Mouse (Mus musculus): Measurements from ENCODE around the gene Pla2g12a.

Gene Pla2g12a

DNA sequence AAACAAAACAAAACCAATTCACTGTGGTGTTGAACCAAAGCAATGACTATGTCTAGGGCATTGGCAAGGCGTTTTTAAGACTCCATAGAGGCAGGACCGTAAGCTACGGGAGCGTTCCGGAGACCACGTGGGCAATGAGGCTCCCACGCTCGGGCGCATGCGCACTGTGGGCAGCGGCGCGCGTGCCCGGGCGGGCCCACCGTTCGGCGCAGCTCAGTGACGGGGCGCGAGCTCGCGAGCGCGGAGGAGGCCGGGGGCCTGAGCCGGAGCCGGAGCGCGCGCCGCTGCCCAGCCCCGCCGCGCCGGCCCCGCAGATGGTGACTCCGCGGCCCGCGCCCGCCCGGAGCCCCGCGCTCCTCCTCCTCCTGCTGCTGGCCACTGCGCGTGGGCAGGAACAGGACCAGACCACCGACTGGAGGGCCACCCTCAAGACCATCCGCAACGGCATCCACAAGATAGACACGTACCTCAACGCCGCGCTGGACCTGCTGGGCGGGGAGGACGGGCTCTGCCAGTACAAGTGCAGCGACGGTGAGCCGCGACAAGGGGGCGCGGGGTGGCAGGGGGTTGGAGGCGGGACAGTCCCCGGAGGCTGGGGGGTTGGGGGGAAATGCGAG lies at the start of gene Pla2g12a:
Gene Pla2g12a (plus strand): TSS at position 202 of the 617 bp plus-strand sequence.
- DNase-seq = peak; percentile 88

DNA sequence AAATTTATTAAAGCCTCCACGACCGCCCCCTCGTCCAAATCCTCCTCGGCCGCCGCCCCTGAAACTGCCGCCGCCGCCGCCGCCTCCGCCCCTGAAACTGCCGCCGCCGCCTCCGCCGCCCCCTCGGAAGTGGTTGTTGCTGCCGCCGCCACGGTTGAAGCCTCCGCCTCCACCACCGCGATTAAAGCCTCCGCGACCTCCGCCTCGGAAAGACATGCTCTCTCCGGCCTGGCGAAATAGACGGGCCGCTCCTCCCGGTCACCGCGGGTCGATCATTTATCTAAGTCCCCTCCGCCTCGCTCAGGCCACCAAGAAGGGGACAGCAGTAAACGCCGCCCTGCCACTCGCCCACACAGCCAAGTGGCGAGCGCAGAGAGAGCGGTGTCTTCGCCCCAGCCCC lies 47.8 kb upstream of the Pla2g12a start:
- no peak for DNase-seq

DNA sequence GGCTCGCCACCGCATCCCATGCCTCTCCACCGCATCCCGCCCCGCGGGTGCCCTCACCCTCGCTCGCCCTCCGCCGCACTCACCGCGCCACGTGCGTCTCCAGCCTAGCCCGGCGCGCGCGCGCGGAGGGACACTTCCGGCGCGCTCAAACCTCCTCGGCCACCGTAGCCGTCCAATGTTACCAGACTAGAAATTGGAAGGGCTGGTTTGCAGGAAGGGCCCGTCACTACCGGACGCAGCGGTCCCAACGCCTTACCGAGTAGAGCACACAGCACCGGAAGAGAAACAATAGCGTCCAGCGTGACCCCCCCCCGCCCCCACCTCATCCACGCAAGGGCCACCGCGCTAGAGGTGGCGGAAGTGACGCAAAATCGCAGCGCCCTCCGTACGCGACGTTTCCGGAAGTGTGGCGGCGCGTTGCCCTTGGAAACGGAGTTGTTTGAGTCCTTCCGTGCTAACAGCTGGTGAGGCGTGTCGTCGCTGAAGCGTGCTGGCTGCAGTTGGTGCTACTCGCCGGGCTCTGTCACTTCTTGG lies 47.3 kb upstream of the Pla2g12a start, which contains the start of gene Gar1:
Gene Gar1 (minus strand): TSS at position 362 of the 534 bp plus-strand sequence.
- peak; percentile 97 for DNase-seq

DNA sequence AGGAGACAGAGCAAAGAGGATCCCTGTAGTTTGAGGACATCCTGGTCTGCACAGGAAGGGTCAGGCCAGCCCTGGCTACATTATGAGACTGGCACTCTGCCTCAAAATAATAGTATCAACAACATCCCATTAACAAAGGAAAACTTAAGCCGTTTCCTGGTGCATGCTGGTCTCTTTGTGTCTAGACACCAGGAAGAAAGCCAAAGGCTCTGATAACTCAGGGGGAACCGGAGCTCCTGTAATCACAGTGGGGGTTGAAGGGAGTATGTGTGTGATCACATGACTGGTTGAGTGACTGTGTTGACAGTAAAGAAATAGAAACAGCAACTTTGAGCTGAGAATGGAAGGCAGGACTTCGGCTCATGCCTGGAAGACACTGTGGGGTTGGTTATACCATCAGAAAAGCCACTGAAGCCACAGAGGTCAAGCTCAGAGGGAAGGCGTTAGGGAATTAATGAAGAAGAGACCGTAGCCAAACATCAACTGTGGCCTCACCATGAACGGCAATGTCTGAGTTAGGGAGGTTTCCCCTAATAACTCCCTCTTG lies 42.9 kb upstream of the Pla2g12a start, which contains the start of gene Cfi:
Gene Cfi (plus strand): TSS at position 497 of the 547 bp plus-strand sequence.
- no peak for DNase-seq

DNA sequence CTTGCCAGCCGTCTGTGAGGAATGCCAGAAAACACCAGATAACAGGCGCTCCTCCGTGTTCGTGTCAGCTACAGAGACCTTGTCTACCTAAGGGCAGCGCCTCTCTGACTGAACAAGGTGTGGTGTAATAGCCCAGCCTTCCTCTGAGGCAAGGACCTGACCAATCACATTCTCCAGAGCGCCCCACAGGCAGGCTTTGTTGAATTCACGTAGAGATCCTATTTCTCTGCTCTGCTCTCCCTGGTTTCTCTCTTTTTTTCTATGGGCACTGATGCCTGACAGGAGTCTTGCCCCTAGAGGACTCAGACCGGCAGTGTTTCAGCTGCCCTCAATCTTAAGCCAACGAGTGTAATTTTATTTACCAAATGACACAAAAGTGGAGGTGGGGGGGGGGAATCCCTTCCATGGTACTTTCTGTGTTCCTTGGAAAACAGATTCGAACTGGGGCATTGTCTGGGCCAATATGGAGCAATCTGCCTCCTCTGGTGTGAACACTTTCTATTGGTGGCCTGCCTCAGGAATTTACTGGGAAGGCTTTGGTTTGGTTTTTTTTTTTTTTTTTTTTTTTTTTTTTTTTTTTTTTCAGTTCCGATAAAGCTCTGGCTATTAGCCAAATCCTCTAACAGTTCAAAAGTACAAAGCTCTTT lies 42.2 kb upstream of the Pla2g12a start:
- peak; percentile 41 for DNase-seq

DNA sequence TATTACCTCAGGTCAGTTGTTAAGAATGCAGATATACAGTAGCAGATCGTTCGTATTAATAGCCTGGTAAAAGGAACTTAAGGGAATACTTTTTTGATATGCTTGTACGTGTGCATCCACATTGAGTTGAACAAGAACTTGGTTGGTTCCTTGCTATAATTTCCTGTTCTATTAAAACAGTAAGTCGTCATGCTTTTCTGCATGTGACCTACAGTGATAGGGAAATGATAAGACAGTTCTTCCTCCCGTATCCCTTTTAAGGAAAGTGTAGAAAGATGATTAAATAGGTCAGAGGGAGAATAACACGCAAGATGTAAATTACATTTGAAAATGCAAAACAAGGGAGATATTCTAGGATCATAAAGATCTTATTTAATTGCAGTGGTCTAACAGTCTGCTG lies 41.4 kb upstream of the Pla2g12a start:
- DNase-seq = no peak

DNA sequence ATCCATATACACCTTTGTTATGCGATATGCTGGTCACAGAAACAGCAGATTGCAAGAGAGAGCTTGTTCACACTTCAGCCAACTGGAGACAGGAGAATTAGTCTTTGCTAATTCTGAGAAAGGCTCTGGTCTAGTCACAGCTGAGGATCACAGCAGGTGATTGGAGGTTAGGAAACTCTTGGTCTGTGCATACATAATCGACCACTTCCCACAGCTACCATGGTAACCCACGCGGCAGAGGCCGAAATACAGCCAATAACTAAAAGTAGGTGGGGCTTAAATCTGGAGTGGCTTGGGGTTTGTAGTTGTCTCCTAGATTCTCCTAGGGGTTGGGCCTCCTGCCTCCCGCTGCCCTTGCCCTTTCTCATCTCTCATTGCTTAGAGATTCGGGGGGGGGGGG lies 40.4 kb upstream of the Pla2g12a start:
- no peak for DNase-seq

DNA sequence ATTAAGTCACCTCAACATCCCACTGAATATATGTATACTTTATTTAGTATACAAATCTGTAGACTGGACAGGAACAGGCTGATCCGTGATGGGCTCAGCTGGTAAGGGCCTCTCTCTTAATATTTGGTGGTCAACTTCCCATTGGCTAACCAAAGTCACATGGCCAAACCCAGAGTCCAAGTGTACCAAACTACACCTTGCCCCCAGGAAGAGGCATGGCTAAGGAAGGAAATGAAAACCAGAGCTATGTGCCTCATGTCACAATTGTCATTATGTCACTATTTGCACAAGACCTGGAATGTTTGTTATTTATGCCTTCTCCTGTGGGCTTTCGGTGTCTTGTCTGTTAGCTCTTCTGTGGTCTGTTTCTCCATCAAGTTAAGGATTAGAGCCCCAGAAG lies 32.5 kb upstream of the Pla2g12a start:
- DNase-seq = no peak

DNA sequence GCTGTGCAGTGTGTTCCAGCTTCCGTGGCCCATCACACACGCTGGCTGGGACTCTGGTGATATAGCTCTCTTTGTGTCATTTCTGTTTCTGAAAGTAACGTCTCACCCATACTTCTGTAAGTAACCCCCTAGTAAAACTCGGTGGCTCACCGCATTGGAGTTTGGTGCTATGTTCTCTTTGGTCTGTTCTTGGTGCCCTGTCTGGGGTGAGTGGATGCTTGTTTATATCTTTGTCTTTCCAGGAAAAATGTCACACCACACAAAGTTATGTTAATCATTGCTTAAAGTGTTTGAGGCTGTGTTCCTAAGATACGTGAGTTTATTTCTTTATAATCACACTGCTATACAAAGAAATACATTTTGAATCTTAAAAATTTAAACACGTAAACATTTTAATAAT lies 31.6 kb upstream of the Pla2g12a start:
- no peak for DNase-seq

DNA sequence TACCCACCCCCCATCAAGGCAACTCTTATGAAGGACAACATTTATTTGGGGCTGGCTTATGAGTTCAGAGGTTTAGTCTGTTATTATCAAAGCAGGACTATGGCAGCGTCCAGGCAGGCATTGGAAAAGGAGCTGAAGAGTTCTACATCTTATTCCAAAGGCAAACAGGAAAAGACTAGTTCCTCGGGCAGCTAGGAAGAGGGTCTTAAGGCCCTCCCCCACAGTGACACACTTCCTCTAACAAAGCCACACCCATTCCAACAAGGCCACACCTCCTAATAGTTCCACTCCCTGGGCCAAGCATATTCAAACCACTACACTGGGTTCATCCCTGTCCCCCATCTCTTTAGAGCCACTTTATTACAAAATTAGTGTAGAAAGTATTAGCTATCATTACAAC lies 15.8 kb upstream of the Pla2g12a start:
- DNase-seq = no peak

DNA sequence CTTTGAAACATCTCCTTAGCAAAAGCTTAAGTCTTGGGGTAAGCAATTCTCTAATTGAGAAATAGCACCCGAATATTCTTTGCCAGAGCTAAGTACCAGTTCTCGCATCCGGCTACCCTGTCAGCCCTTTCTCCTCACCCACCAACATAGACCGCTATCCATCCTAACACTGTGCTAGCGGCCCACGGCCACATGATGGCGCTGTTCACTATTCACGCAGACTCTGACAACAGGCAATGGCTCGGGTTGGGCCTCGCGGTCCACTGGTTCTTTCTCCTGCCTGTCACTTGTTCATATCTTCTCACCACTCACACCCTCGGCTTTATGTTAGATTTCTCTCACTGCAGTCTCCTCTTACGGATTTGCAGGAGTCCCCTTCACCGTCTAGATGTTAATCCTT lies 14.7 kb upstream of the Pla2g12a start:
- peak; percentile 63 for DNase-seq

DNA sequence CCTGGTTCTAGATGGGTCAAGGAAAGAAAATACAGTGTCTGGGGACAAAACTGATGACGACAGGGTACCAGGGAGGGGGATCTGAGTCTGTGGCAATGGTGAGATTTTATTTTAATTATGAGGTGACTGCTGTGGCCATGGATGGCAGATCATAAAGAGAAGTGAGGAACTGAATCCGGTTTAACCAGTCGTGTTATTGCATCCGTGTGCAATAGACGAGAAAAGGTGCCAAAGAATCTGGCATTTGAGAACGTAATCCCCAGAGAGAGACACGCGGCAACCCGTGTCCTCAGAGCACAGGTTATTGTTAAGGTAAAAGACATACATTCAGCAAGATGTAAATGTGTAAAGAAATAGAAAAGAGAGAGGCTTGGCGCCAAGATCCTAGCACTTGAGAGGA lies 1.1 kb upstream of the Pla2g12a start:
- DNase-seq = no peak

DNA sequence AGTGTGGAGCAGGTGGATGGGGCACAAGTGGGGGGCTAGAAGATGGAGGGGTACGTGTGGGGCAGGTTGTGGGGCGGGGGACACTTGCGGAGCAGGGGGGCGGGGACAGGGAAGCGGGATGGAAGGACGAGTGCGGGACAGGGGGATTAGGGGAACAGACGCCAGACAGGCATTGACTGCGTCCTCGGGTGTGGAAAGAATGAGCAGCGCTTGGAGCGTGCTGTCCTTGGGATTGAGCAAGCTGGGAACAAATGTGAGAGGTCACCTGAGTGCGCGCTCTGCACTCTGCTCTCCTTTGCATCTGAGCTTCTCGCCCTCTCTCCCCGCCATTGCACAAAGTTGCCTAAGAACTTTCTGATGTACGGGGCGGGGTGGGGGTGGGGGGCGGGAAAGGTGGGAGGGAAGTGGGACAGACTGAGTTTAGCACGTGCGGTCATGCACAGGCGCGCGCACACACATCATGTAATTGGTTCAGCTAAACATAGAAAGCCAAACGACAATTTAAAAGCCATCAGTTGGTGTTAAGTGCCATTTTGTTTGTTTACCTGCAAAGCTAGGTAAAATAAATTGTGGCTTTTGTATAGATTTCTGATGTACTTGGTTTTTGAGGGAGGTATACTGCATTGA lies 838 bp downstream of the Pla2g12a start:
- peak; percentile 47 for DNase-seq

DNA sequence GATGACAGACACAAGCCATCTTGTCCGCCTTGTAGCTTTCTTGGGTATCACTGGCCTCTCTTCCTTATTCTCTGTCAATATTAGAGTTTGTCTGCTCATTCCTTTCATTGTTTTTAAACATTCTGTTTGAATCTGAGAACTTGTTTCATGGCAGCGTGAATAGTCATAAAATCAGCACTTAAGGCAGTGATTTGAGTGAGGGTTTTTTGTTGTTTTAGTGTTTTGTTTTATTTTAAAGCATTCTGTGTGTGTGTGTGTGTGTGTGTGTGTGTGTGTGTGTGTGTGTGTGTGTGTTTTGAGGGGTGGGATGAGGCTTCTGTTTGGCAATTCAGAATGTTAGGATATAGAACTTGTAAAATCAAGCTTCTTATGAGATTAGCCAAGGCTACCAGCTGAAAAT lies 1.5 kb downstream of the Pla2g12a start:
- DNase-seq = no peak

DNA sequence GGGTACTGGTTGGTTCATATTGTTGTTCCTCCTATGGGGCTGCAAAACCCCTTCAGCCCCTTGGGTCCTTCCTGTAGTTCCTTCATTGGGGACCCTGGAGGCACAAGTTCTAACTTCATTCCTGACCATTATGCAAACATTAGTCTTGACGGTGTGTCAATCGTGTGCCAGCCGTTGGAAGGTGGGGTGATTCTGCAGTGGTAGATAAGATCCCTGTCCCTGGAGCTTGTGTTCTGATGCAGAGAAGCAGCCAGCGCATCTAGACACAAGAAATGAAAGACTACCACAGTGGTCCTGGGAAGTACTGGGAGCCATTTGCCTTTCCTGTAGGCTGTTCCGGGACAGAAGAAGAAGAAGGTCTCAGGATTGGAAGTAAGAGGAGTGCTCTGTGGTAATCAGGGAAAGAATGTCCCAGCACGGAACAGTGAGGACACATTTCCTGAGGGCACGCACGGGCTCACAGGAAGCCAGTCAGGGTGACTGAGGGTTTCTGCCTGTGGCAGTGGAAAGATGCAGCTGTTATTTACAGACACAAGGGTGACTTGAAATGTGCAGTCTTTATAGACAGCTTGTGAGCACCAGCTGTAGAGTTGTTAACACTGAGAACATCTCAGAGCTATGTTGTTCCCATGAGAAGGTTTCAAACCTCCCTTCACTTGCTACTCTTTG lies 2.7 kb downstream of the Pla2g12a start:
- DNase-seq = no peak

DNA sequence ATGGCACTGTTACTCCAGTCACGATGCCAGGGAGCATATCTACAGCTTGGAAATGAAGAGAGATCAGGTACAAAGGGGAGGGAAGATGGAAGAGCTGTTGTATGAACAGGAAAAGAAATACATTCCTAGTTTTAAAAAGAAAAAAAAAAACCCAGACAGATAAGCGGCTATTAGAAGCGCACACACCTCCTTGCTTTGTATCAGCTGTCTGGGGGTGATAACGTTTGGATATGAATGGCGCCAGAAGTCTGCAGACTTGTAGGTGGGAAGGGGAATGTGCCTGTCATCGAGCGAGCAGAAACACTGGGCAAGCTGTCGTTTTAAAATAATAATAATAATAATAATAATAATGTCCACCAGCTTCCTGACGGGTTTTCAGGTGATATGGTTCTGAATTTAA lies 7.2 kb downstream of the Pla2g12a start:
- DNase-seq = no peak

DNA sequence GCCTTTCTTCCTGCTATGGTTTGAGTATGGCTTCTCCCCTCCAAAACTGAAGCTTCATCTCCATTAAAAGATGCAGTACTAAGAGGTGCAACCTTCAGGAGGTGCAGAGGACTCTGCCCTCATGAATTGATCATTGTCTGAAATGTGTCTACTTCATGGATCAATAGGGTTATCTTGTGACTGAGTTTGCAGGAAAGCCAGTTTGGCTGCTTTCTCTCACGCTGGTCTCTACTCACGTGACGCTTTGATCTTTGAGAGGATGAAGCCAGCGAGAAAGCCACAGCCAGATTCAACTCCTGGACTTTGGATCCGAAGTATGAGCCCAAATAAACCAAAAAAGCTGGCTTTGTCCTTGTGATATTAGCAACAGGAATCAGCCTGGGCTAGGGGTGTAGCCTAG lies 8.0 kb downstream of the Pla2g12a start:
- DNase-seq = peak; percentile 17

DNA sequence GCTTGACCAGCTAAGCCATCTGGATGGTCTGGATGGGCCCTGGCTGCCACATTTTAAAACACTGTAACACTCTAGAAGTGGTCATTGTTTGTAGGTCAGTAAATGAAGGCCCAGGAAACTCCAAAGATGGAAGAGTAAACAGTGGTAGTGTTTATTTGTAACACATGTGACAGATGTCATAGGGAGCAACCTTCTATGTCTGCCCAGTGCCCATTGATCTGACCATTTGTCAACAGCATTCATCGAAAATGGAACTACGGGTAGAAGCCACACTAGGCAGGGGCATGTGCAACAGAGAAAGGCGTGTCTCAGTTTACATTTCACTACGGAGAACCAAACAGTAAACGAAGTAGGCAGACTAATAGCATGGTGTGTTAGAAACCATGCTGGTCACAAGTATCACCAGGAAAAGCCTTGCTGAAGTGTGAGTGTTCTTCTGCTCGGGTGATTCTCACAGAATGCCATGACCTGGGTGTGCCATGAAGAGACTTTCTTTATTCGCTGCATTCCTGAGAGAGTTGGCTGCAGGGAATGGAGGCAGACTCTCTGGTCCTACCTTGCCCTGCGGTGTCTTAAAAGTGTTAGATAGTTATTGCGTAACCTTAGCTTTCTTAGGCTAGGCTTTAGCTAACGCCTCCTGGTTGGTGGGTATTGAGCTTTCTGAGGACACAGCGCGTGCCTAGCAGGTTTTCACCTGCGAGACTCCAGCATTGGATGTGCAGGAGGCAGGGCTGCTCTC lies 9.5 kb downstream of the Pla2g12a start:
- no peak for DNase-seq

DNA sequence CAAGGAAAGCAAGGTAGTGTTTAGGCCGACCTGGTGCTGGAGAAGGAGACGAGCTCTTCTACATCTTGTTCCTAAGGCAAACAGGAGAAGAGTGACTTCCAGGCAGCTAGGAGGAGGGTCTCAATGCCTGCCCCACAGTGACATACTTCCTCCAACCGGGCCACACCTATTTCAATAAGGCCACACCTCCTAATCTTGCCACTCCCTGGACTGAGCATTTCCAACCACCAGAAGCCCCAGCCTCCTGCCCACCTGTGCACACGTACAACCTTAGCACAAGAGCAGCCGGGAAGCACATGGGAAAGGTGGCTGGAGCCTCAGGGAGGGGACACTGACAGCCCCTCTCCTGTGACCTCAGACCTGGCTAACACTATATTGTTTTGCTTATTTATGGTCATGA lies 13.6 kb downstream of the Pla2g12a start:
- no peak for DNase-seq

DNA sequence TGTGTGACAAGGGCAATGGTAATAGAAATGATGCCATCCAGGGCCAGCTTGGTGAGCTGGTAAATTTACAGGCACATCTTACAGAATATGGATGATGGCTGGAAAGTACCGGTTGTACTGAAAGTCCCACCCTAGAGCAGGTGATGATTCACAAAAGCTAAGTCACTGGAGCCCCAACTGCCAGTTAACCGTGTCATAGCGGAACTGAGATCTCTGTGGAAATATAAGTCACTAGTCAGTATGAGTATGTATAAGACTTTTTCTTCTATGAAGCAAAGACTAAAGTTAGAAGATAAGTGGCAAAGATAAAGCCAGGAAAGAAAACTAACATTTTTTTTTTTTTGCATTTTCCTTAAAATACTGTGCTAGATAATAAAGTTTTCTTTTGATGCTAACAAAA lies 14.7 kb downstream of the Pla2g12a start:
- no peak for DNase-seq

DNA sequence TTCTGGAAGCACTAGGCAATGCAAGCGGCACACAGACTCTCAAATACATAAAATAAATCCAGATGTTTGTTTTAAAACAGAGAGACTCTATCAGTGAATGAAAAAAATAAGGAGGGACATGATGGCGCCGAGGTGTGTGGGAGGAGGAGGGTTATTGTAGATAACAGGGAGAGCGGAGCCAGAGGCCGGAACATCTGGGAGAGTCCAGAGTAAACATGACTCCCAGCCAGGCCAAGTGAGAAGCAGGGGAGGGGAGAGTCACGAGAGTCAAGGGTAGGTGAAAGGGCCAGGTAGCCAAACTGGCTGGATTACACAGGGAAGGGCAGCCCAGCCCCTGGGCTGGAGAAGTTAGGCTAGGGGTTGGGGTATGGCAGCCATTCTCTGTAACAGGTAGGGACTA lies 18.2 kb downstream of the Pla2g12a start:
- DNase-seq = no peak

DNA sequence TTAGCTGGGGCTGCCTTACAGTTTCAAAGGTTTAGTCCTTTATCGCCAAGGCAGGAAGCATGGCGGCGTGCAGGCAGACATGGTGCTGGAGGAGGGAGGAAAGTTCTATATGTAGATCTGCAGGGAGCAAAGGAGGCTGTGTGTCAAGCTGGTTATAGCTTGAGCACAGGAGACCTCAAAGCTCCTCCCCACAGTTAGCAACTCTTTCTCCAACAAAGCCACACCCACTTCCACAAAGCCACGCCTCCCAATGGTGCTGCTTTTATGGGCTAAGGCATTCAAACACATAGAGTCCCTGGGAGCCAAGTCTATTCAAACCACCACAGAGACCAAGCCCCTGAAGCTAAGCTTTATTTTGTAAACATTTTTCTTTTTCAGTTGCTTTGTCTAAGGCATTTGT lies 20.5 kb downstream of the Pla2g12a start:
- no peak for DNase-seq

All from kidney, adult 18-20 months (tissue).